Mouse (Mus musculus) limb, embryonic 11.5 days (tissue): ENCODE measurements at regions not wholly inside any gene's neighbourhood (a gene's known extent, or its start where the extent isn't known, plus 50 kb on each side); places are given as distances from the start of the nearest gene placed in this dataset.

Experiments used
- ATAC-seq: fragments of 200-750 bp; cut with Nextera tagmentation; 2 replicates; pipeline ENCODE4 v1.8.0; 2017; ENCODE audit warnings: low read depth; ENCODE audit not compliant: insufficient number of reproducible peaks, low FRiP score, low TSS enrichment
- DNase-seq: peaks from one replicate; pipeline ENCODE4 v3.0.0-alpha.2; 2015; ENCODE audit warnings: low spot score
- H3K27ac ChIP-seq: fragments of 300-500 bp; sonication (generic); replicated peaks from 2 replicates; pipeline ENCODE4 v1.5.1; 2014; ENCODE audit warnings: low read depth, mild to moderate bottlenecking, low read length
- H3K27me3 ChIP-seq: fragments of 300-500 bp; sonication (generic); 2 replicates; pipeline ENCODE4 v1.6.1; 2014; ENCODE audit warnings: mild to moderate bottlenecking, low read length, mixed read lengths; ENCODE audit not compliant: control insufficient read depth, insufficient read depth
- H3K36me3 ChIP-seq: fragments of 300-500 bp; sonication (generic); 2 replicates; pipeline ENCODE4 v1.6.1; 2014; ENCODE audit warnings: mild to moderate bottlenecking, low read length, moderate library complexity, mixed read lengths; ENCODE audit not compliant: control insufficient read depth, insufficient read depth
- H3K4me1 ChIP-seq: fragments of 300-500 bp; sonication (generic); 2 replicates; pipeline ENCODE4 v1.6.1; 2014; ENCODE audit warnings: low read length, mixed read lengths; ENCODE audit not compliant: control insufficient read depth, insufficient read depth
- H3K4me2 ChIP-seq: fragments of 300-500 bp; sonication (generic); 2 replicates; pipeline ENCODE4 v1.6.1; 2014; ENCODE audit warnings: low read depth, mild to moderate bottlenecking, moderate library complexity; ENCODE audit not compliant: severe bottlenecking
- H3K4me3 ChIP-seq: fragments of 300-500 bp; sonication (generic); 2 replicates; pipeline ENCODE4 v1.5.1; 2014; ENCODE audit warnings: low read depth, low read length
- H3K9ac ChIP-seq: fragments of 300-500 bp; sonication (generic); 2 replicates; pipeline ENCODE4 v1.6.1; 2014; ENCODE audit warnings: mild to moderate bottlenecking, low read length
- H3K9me3 ChIP-seq: fragments of 300-500 bp; sonication (generic); 2 replicates; pipeline ENCODE4 v1.6.1; 2016; ENCODE audit warnings: low read length; ENCODE audit not compliant: control insufficient read depth
- WGBS: fragments of 180-500 bp; shearing (Covaris S2); extraction: QIAGEN DNeasy Blood & Tissue Kit; methylation state at CpG from one replicate; pipeline ENCODE4 v1.1.7; 2014; 5-methylcytosine and 5-hydroxymethylcytosine counted together

GRCm38 (mm10) chr7:34538310-34539055, 118.0 kb downstream of the Kctd15 start:
- H3K27me3 ChIP-seq = no peaks in the 10 kb centered on the region
- 77% methylated on average over 20 of the region's 20 CpGs for WGBS
- H3K36me3 ChIP-seq = no peaks in the 10 kb centered on the region
- H3K9ac ChIP-seq = no peak overlapping the region
- H3K4me3 ChIP-seq = no peak overlapping the region
- no peak overlapping the region for H3K27ac ChIP-seq
- H3K9me3 ChIP-seq = no peaks in the 10 kb centered on the region
- H3K4me2 ChIP-seq = no peak overlapping the region
- no peak for DNase-seq
- no peak for ATAC-seq
- H3K4me1 ChIP-seq = no peaks in the 10 kb centered on the region

DNA sequence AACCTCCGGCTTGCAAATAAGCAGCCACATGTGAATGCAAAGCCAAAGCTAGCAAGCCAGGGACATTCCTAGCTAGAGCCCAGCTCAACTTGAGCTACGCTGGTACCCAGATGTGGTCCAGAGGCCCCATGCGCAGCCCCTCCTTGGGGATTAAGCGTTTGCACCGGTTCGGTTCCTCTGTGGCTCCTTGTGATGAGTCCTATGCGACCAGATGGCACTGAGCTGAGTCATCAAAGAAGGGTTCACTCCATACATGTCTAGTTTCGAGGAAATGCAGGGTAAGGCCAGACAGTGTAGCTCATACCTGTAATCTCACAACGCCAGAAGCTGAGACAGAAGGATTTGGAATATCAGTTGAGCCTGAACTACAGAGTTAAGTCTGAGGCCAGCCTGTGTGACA, 119.4 kb downstream of the Kctd15 start:
- Histone ChIP-seq H3K9ac (no peak overlapping the region), H3K27ac (no peak overlapping the region), H3K9me3 (no peaks in the 10 kb centered on the region), H3K27me3 (no peaks in the 10 kb centered on the region), H3K4me2 (no peak overlapping the region), H3K4me3 (no peak overlapping the region), H3K36me3 (no peaks in the 10 kb centered on the region), H3K4me1 (no peaks in the 10 kb centered on the region)
- DNase-seq = no peak
- WGBS = 82% methylated on average over 9 of the region's 9 CpGs
- no peak for ATAC-seq

- Histone ChIP-seq H3K4me2 (no peak overlapping the region), H3K4me1 (no peaks in the 10 kb centered on the region), H3K4me3 (no peak overlapping the region), H3K27me3 (no peaks in the 10 kb centered on the region), H3K36me3 (no peaks in the 10 kb centered on the region), H3K9me3 (no peaks in the 10 kb centered on the region), H3K9ac (no peak overlapping the region), H3K27ac (no peak overlapping the region)
- DNase-seq (no peak), ATAC-seq (no peak)
- WGBS = 72% methylated on average over 5 of the region's 5 CpGs
These were observed 122.3 kb downstream of the Kctd15 start for GRCm38 (mm10) chr7:34534241-34534640.

DNA sequence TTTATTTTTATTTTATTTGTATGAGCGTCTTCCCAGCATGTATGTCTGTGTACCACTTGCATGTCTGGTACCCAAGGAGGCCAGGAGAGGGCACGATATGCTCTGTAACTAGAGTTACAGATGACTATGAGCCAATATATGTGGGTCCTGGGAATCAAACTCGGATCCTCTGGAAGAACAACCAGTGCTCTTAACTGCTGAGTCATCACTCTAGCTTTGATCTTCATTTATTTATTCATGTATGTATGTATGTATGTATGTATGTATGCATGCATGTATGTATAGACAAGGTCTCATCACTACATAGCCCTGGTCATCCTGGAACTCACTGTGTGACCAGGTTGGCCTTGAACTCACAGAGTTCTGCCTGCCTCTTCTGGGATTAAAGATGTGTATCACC, 124.9 kb downstream of the Kctd15 start:
- ATAC-seq (no peak), DNase-seq (no peak)
- 87% methylated on average over 3 of the region's 3 CpGs for WGBS
- no peak overlapping the region for H3K27ac ChIP-seq
- H3K27me3 ChIP-seq = no peaks in the 10 kb centered on the region
- no peak overlapping the region for H3K9ac ChIP-seq
- no peaks in the 10 kb centered on the region for H3K9me3 ChIP-seq
- no peak overlapping the region for H3K4me3 ChIP-seq
- no peaks in the 10 kb centered on the region for H3K36me3 ChIP-seq
- H3K4me2 ChIP-seq = no peak overlapping the region
- H3K4me1 ChIP-seq = no peaks in the 10 kb centered on the region

DNA sequence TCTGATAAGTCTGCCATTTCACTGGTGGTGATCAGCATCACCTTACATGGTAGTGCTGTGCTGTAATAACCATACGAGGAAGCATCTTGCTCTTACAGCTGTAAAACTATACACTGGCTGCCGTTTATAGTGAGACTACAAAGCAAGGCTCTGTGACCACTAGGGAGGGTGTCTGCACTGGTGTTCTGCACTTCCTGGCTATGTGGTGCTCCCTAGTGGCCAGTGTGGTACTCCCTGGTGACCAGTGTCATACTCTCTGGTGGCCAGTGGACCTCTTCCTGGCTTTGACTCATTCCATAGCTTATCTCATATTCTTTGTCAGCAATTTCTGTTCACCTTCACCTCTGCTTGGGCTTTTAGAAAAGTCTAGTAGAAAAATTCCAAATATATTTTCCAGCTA, 114.7 kb upstream of the Lsm14a start:
- Histone ChIP-seq H3K9me3 (no peaks in the 10 kb centered on the region), H3K36me3 (no peaks in the 10 kb centered on the region), H3K4me2 (no peak overlapping the region), H3K27ac (no peak overlapping the region), H3K9ac (no peak overlapping the region), H3K4me1 (no peaks in the 10 kb centered on the region), H3K27me3 (no peaks in the 10 kb centered on the region), H3K4me3 (no peak overlapping the region)
- no peak for DNase-seq
- no peak for ATAC-seq
- WGBS = 74% methylated on average over 2 of the region's 2 CpGs

DNA sequence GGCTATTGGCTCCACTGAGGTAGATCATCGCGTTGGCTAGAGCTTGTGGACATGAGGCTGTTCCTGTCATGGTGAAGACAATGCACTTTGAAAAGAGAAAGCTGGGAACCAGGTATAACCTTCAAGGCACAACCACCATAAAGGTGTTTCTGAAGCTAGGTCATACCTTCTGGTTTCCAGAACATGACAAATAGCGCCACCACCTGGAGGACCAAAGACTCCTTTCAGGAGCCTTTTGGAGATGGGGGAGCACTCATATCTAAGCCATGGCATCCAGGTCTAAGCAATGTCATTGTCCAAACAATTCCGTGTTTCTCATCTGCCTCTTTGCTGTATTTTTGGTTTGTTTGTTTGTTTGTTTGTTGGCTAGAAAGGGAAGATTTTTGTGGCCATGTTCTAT, 113.7 kb upstream of the Lsm14a start:
- DNase-seq (no peak), ATAC-seq (no peak)
- Histone ChIP-seq H3K27me3 (no peaks in the 10 kb centered on the region), H3K4me3 (no peak overlapping the region), H3K9me3 (no peaks in the 10 kb centered on the region), H3K4me1 (no peaks in the 10 kb centered on the region), H3K36me3 (no peaks in the 10 kb centered on the region), H3K4me2 (no peak overlapping the region), H3K27ac (no peak overlapping the region), H3K9ac (no peak overlapping the region)
- 58% methylated on average over 4 of the region's 4 CpGs for WGBS

DNA sequence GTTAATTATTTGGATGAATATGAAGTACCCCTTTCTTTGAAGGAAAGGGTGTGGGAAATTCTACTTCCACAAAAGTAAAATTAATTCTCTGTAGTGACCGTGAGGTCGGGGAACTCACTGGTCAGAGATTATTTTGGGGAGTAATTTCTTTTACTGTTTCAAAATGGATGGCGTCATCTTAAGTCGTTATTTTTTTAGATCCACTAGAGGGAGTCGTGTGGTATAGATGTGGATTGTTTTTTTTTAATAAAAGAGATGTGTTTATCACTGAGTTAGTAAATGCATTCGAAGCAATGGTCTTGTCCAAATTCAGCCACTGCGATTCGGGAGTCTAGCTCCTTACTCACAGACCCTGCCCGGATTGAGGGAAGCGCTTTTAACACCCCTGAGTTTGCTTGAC, 100.8 kb upstream of the Lsm14a start:
- no peak for ATAC-seq

DNA sequence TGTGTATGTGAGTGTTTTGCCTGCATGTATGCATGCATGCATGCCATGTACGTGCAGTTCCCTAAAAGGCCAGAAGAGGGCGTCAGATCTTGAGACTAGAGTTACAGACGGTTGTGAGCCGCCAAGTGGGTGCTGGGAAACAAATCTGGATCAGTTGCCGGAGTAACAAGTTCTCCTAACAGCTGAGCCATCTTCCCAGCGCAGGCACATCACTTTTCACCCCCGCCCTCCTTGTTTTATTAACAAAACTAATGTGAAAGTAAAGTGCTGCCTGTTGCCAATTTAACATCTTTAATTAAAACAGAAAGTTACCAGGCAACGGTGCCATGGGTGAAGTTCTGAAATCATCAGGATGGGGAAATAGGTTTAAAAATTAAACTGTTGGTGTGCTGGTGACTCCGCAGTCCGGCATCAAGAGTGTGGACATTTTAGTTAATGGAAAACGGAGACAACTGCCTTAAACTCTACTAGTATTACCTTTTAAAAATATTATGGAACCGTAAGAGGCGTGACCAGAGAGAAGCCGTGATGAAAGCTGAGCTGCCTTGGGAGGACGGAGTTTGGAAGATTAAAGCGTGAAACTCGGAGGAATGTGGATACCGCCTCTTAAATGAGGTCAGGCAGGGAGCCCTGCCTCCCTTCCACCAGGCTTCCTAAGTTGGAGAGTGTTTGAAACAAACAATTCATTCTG, 91.9 kb upstream of the Lsm14a start:
- ATAC-seq (no peak), DNase-seq (no peak)
- H3K27me3 ChIP-seq = no peaks in the 10 kb centered on the region
- no peaks in the 10 kb centered on the region for H3K36me3 ChIP-seq
- no peaks in the 10 kb centered on the region for H3K9me3 ChIP-seq
- H3K27ac ChIP-seq = no peak overlapping the region
- H3K4me1 ChIP-seq = no peaks in the 10 kb centered on the region
- H3K9ac ChIP-seq = no peak overlapping the region
- WGBS = 76% methylated on average over 18 of the region's 18 CpGs
- H3K4me3 ChIP-seq = no peak overlapping the region
- H3K4me2 ChIP-seq = no peak overlapping the region

More for the DNA sequence above, 100.8 kb upstream of the Lsm14a start:
- WGBS = 71% methylated on average over 10 of the region's 10 CpGs
- H3K27ac ChIP-seq = no peak overlapping the region
- no peaks in the 10 kb centered on the region for H3K36me3 ChIP-seq
- DNase-seq = no peak
- no peaks in the 10 kb centered on the region for H3K4me1 ChIP-seq
- no peaks in the 10 kb centered on the region; the same call in 1 of the 2 replicates for H3K9me3 ChIP-seq
- no peak overlapping the region for H3K4me3 ChIP-seq
- H3K9ac ChIP-seq = no peak overlapping the region
- H3K27me3 ChIP-seq = no peaks in the 10 kb centered on the region
- no peak overlapping the region for H3K4me2 ChIP-seq
